Mouse (Mus musculus): ENCODE results near the gene Palmd.

DNA sequence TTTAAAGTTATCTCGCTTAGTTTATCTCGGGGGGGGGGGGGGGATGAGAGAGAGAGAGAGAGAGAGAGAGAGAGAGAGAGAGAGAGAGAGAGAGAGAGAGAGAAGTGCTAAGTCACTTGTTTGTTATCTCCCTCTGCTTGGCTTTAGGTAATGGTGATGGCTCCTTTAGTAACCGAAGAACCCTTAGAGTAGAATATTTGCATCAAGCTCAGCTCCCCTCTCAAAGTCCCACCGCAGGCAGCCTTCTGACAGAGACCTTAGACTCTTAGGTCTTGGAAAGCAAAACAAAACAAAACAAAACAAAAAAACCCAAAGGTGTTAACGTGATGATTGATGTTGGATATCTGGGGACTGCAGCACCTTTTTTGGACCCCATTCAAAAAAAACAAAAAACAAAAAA lies 216 bp upstream of the Palmd start:
- TF ChIP-seq CTCF (IDR thresholded peaks at IDR 0.05) (no peak), EP300 (IDR thresholded peaks at IDR 0.05) (no peak)

Data from lung, postnatal 0 days (tissue).